Mouse (Mus musculus): Measurements from ENCODE around the gene Smtnl2. TPM values are rescaled to one million over a fixed set of nuclear protein-coding genes. Genes with fewer than 3 reads are reported as not detected.

The Smtnl2 gene
- total and polyA plus RNA-seq, 2 experiments = 0.43 to 0.55 TPM

DNA sequence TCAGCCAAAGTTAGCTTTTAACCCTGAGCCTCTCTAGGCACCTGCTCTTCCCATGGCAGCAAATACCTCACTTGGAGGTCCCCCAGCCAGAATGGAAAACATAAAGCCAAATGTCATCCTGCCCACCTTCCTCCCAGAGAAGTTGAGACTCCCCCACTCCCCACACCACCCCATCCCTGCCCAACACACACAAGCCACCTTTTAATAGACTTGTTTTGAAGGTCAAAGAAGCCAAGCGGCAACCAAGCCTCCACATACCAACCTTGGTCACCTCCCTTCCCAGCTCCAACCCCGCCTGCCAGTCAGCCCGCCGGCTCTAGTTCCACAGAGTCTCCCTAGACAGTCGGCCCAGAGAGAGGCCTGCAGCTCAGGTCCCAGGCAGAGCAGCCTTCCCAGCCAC lies 9.5 kb downstream of the Smtnl2 start:
- WGBS = 81% methylated on average over 5 of the region's 5 CpGs
- no peak overlapping the region for H3K9ac ChIP-seq (ENCODE audit: low read depth, low read length)
- no peaks in the 10 kb centered on the region for H3K4me1 ChIP-seq (ENCODE audit: control insufficient read depth, insufficient read depth, low read length)
- DNase-seq (ENCODE audit: extremely low read depth, low read depth, low spot score) = no peak
- no peak overlapping the region for H3K27ac ChIP-seq (replicated peaks; ENCODE audit: insufficient read depth, low read depth, low read length)
- H3K4me3 ChIP-seq (ENCODE audit: insufficient read depth, low read depth, low read length) = no peak overlapping the region
- no peaks in the 10 kb centered on the region for H3K27me3 ChIP-seq (ENCODE audit: control insufficient read depth, insufficient read depth, low read length)
- TF ChIP-seq CTCF (IDR thresholded peaks at IDR 0.05; ENCODE audit: low read depth, low read length) = no peak
- TF ChIP-seq POLR2A (IDR thresholded peaks at IDR 0.05; ENCODE audit: extremely low read depth, insufficient read depth, low read length) = no peak
- H3K36me3 ChIP-seq (ENCODE audit: control insufficient read depth, insufficient read depth, low read length) = no peaks in the 10 kb centered on the region
- H3K79me2 ChIP-seq (ENCODE audit: control insufficient read depth, insufficient read depth, low read length) = no peaks in the 10 kb centered on the region

DNA sequence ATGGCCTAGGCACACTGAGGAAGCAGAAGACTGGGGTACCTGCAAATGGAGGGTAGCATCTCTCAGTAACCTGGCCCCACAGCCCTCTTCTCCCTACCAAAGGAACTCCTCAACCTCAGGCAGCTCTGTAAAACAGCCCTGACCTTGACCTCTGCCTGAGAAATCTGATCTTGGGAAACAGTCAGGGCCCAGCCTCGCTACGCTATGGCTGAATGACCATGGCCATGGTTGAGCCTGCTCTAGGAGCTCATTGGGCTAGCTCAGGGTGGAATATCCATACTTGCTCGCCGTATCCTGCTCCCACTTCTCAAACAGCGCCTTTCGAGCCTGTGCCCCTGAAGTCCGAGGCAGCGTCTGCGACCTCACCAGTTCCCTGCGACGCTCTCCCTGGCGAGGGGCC lies 10.4 kb downstream of the Smtnl2 start:
- 95% methylated on average over 12 of the region's 12 CpGs for WGBS
- Histone ChIP-seq H3K4me3 (ENCODE audit: insufficient read depth, low read depth, low read length) (no peak overlapping the region), H3K79me2 (ENCODE audit: control insufficient read depth, insufficient read depth, low read length) (no peaks in the 10 kb centered on the region), H3K9ac (ENCODE audit: low read depth, low read length) (no peak overlapping the region), H3K27me3 (ENCODE audit: control insufficient read depth, insufficient read depth, low read length) (no peaks in the 10 kb centered on the region), H3K27ac (replicated peaks; ENCODE audit: insufficient read depth, low read depth, low read length) (no peak overlapping the region), H3K4me1 (ENCODE audit: control insufficient read depth, insufficient read depth, low read length) (no peaks in the 10 kb centered on the region; the same call in 1 of the 2 replicates), H3K36me3 (ENCODE audit: control insufficient read depth, insufficient read depth, low read length) (no peaks in the 10 kb centered on the region)
- DNase-seq (ENCODE audit: extremely low read depth, low read depth, low spot score) = no peak
- TF ChIP-seq CTCF (IDR thresholded peaks at IDR 0.05; ENCODE audit: low read depth, low read length) (no peak), POLR2A (IDR thresholded peaks at IDR 0.05; ENCODE audit: extremely low read depth, insufficient read depth, low read length) (no peak)

DNA sequence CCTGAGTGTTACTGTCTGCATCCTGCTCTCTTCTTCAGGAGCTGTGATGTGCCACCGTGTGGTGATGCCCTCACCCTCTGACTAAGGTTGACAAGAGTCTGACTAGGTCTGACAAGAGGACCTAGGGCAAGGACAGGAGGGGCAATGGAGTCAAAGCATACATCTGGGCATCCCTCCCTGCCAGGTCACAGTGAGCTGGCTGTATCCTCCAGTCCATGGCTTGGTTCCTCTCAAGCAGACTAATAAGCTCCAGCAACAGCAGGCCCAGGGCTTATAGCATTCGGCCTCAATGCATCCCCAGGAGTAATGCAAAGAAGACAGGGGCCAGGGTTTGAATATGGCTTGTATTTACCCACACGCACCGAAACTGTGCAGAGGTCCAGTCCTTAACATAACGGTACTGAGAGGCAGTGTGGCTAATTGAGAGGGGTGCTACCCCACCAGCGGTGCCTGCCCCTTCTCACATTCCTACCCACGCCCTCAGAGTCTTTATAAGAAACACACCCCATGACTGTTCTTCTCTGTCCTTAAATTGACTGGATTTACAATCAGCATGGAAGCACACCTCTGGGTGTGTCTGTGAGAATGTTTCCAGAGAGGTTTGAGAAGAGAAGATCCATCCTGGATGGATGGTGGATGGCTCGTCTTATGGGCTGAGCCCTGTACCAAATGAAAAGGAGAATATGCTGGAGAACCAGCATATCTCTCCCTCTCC lies 13.5 kb downstream of the Smtnl2 start:
- Histone ChIP-seq H3K9ac (ENCODE audit: low read depth, low read length) (no peak overlapping the region), H3K4me3 (ENCODE audit: insufficient read depth, low read depth, low read length) (no peak overlapping the region), H3K27ac (replicated peaks; ENCODE audit: insufficient read depth, low read depth, low read length) (no peak overlapping the region), H3K79me2 (ENCODE audit: control insufficient read depth, insufficient read depth, low read length) (no peaks in the 10 kb centered on the region), H3K27me3 (ENCODE audit: control insufficient read depth, insufficient read depth, low read length) (no peaks in the 10 kb centered on the region), H3K4me1 (ENCODE audit: control insufficient read depth, insufficient read depth, low read length) (no peaks in the 10 kb centered on the region; the same call in 1 of the 2 replicates), H3K36me3 (ENCODE audit: control insufficient read depth, insufficient read depth, low read length) (no peaks in the 10 kb centered on the region)
- TF ChIP-seq POLR2A (IDR thresholded peaks at IDR 0.05; ENCODE audit: extremely low read depth, insufficient read depth, low read length) = no peak
- TF ChIP-seq CTCF (IDR thresholded peaks at IDR 0.05; ENCODE audit: low read depth, low read length) = no peak
- 91% methylated on average over 8 of the region's 8 CpGs for WGBS
- DNase-seq (ENCODE audit: extremely low read depth, low read depth, low spot score) = no peak

DNA sequence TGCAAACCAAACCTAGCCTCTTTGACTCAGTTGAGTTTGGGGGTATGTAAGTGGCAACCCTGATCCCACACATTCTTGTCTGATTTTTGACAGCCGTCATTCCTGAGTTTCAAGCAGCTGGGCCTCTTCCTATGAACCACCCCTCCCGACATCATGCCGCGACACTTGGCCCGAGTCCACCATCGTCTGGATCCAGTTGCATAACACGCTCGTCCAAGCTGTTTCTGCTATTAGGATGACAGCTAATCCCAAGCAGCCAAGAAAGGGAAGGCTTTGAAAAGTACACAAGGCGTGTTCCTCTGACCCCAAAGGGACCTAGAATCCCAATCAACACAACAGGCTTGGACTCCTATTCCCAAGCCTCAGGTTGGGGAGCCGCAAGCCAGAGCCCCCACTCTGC lies 14.4 kb downstream of the Smtnl2 start:
- Histone ChIP-seq H3K4me3 (ENCODE audit: insufficient read depth, low read depth, low read length) (no peak overlapping the region), H3K36me3 (ENCODE audit: control insufficient read depth, insufficient read depth, low read length) (no peaks in the 10 kb centered on the region), H3K27me3 (ENCODE audit: control insufficient read depth, insufficient read depth, low read length) (no peaks in the 10 kb centered on the region), H3K79me2 (ENCODE audit: control insufficient read depth, insufficient read depth, low read length) (no peaks in the 10 kb centered on the region), H3K4me1 (ENCODE audit: control insufficient read depth, insufficient read depth, low read length) (no peaks in the 10 kb centered on the region; the same call in 1 of the 2 replicates), H3K27ac (replicated peaks; ENCODE audit: insufficient read depth, low read depth, low read length) (no peak overlapping the region), H3K9ac (ENCODE audit: low read depth, low read length) (no peak overlapping the region)
- peak; percentile 24 for DNase-seq (ENCODE audit: extremely low read depth, low read depth, low spot score)
- TF ChIP-seq POLR2A (IDR thresholded peaks at IDR 0.05; ENCODE audit: extremely low read depth, insufficient read depth, low read length) = no peak
- no peak for TF ChIP-seq CTCF (IDR thresholded peaks at IDR 0.05; ENCODE audit: low read depth, low read length)
- 49% methylated on average over 10 of the region's 10 CpGs for WGBS

DNA sequence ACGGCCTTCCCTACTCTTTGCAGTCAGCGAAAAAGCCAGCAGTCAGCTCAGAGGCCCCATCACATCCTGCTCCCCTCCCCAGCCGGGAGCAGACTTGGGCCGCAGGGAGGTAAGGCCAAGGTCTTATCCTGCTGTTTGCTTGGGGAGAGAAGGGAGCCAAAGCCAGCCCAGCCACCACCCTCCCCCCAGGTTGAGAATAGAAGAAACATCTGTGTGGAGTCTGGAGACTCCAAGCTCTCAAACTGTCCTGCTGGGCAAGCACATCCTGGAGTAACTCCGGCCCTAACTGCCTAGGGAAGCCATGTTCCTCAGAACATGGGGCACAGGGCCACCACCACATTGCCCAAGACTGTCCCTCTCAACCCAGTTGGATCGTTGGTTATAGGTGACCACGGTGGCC lies 14.9 kb downstream of the Smtnl2 start:
- WGBS = 75% methylated on average over 7 of the region's 7 CpGs
- H3K27me3 ChIP-seq (ENCODE audit: control insufficient read depth, insufficient read depth, low read length) = no peaks in the 10 kb centered on the region
- H3K27ac ChIP-seq (replicated peaks; ENCODE audit: insufficient read depth, low read depth, low read length) = no peak overlapping the region
- no peaks in the 10 kb centered on the region for H3K36me3 ChIP-seq (ENCODE audit: control insufficient read depth, insufficient read depth, low read length)
- no peak overlapping the region for H3K9ac ChIP-seq (ENCODE audit: low read depth, low read length)
- TF ChIP-seq POLR2A (IDR thresholded peaks at IDR 0.05; ENCODE audit: extremely low read depth, insufficient read depth, low read length) (no peak), CTCF (IDR thresholded peaks at IDR 0.05; ENCODE audit: low read depth, low read length) (no peak)
- no peak for DNase-seq (ENCODE audit: extremely low read depth, low read depth, low spot score)
- no peak overlapping the region for H3K4me3 ChIP-seq (ENCODE audit: insufficient read depth, low read depth, low read length)
- no peaks in the 10 kb centered on the region for H3K79me2 ChIP-seq (ENCODE audit: control insufficient read depth, insufficient read depth, low read length)
- no peaks in the 10 kb centered on the region; the same call in 1 of the 2 replicates for H3K4me1 ChIP-seq (ENCODE audit: control insufficient read depth, insufficient read depth, low read length)

DNA sequence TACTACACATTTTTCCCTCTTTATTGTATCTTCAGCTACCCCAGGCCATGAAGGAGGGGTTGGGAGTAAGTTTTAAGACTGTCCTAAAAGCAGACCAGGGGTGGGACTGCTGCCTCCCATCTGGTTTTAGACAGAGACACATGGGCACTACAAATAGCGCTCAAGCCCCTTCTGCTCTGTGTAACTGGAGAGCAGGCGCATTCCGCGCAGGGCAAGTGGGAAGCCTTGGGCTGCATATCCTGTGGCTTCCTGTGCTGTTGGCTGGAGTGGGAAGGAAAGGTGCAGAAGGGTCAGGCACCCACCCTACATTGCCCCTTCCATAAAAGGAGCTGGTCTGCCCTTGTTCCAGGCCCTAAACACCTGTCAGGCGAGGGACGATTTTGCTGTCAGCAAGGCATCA lies 15.9 kb downstream of the Smtnl2 start:
- TF ChIP-seq CTCF (IDR thresholded peaks at IDR 0.05; ENCODE audit: low read depth, low read length) (no peak), POLR2A (IDR thresholded peaks at IDR 0.05; ENCODE audit: extremely low read depth, insufficient read depth, low read length) (no peak)
- 86% methylated on average over 6 of the region's 6 CpGs for WGBS
- no peaks in the 10 kb centered on the region for H3K27me3 ChIP-seq (ENCODE audit: control insufficient read depth, insufficient read depth, low read length)
- H3K36me3 ChIP-seq (ENCODE audit: control insufficient read depth, insufficient read depth, low read length) = no peaks in the 10 kb centered on the region
- H3K4me1 ChIP-seq (ENCODE audit: control insufficient read depth, insufficient read depth, low read length) = no peaks in the 10 kb centered on the region; the same call in 1 of the 2 replicates
- DNase-seq (ENCODE audit: extremely low read depth, low read depth, low spot score) = no peak
- no peak overlapping the region for H3K27ac ChIP-seq (replicated peaks; ENCODE audit: insufficient read depth, low read depth, low read length)
- H3K79me2 ChIP-seq (ENCODE audit: control insufficient read depth, insufficient read depth, low read length) = no peaks in the 10 kb centered on the region
- no peak overlapping the region for H3K9ac ChIP-seq (ENCODE audit: low read depth, low read length)
- H3K4me3 ChIP-seq (ENCODE audit: insufficient read depth, low read depth, low read length) = no peak overlapping the region
